Mouse (Mus musculus) forebrain, postnatal 0 days (tissue): ENCODE measurements around the gene Col9a3. TPM values are rescaled to one million over a fixed set of nuclear protein-coding genes. Genes with fewer than 3 reads are reported as not detected.
A peak's percentile ranks its signal among the peaks of the same experiment; 100 is the strongest.

Source experiments
- ATAC-seq: fragments of 200-750 bp; cut with Nextera tagmentation; 2 replicates; pipeline ENCODE4 v1.8.0; 2017; ENCODE audit warnings: mild to moderate bottlenecking, moderate library complexity
- DNase-seq: peaks from one replicate; pipeline ENCODE4 v3.0.0-alpha.2; 2015
- H3K27ac ChIP-seq: fragments of 300-500 bp; sonication (generic); 2 replicates; pipeline ENCODE4 v1.5.1; 2014; ENCODE audit warnings: low read depth, mild to moderate bottlenecking, antibody characterized with exemption, low read length, moderate library complexity, mixed read lengths
- H3K27me3 ChIP-seq: fragments of 300-500 bp; sonication (generic); 2 replicates; pipeline ENCODE4 v1.6.1; 2014; ENCODE audit warnings: mild to moderate bottlenecking, low read length, mixed read lengths; ENCODE audit not compliant: insufficient read depth
- H3K36me3 ChIP-seq: fragments of 300-500 bp; sonication (generic); 2 replicates; pipeline ENCODE4 v1.6.1; 2014; ENCODE audit warnings: mild to moderate bottlenecking, moderate library complexity; ENCODE audit not compliant: insufficient read depth
- H3K4me1 ChIP-seq: fragments of 300-500 bp; sonication (generic); 2 replicates; pipeline ENCODE4 v1.6.1; 2014; ENCODE audit warnings: antibody characterized with exemption; ENCODE audit not compliant: insufficient read depth
- H3K4me2 ChIP-seq: fragments of 300-500 bp; sonication (generic); 2 replicates; pipeline ENCODE4 v1.6.1; 2014; ENCODE audit warnings: low read depth, mild to moderate bottlenecking, moderate library complexity
- H3K4me3 ChIP-seq: fragments of 300-500 bp; sonication (generic); 2 replicates; pipeline ENCODE4 v1.5.1; 2014; ENCODE audit warnings: low read depth, low read length, mixed read lengths
- H3K9ac ChIP-seq: fragments of 300-500 bp; sonication (generic); 2 replicates; pipeline ENCODE4 v1.6.1; 2014; ENCODE audit warnings: mild to moderate bottlenecking
- H3K9me3 ChIP-seq: fragments of 300-500 bp; sonication (generic); 2 replicates; pipeline ENCODE4 v1.6.1; 2016; ENCODE audit warnings: low read length
- CTCF ChIP-seq: sonication (generic); IDR thresholded peaks from 2 replicates; pipeline ENCODE4 v1.5.1; 2016; ENCODE audit warnings: antibody characterized with exemption, control low read depth, low read depth
- WGBS: fragments of 180-500 bp; shearing (Covaris S2); extraction: QIAGEN DNeasy Blood & Tissue Kit; methylation state at CpG from one replicate; pipeline ENCODE4 v1.1.7; 2014; 5-methylcytosine and 5-hydroxymethylcytosine counted together
- polyA plus RNA-seq: library from polyadenylated mRNA; unstranded; fragments of >200 nt; fragmentation: Nextera tagmentation; extraction: Ambion mirVana; gene quantifications from 2 replicates; pipeline ENCODE4 v1.2.1, GENCODE M21; 2015
- total RNA-seq: library from RNA; depleted of rRNA; stranded (reverse); fragments of >200 nt; gene quantifications from 2 replicates; pipeline ENCODE4 v1.2.3, GENCODE M21; 2014; rRNA removed

Col9a3 gene
- total and polyA plus RNA-seq, 2 experiments from 2014 or later = 42.4 to 49.5 TPM

- WGBS = 82% methylated on average over 7 of the region's 7 CpGs
- no peak for TF ChIP-seq CTCF
These were observed 57.1 kb downstream of the Col9a3 start for GRCm38 (mm10) chr2:180654666-180655065.

GRCm38 (mm10) chr2:180655150-180655549 is 57.6 kb downstream of the Col9a3 start:
- Histone ChIP-seq H3K9me3 (no peaks in the 10 kb centered on the region), H3K27ac (no peak overlapping the region), H3K27me3 (no peaks in the 10 kb centered on the region), H3K36me3 (no peaks in the 10 kb centered on the region), H3K4me2 (no peak overlapping the region), H3K4me1 (no peaks in the 10 kb centered on the region), H3K9ac (no peak overlapping the region), H3K4me3 (no peak overlapping the region)
- no peak for DNase-seq
- ATAC-seq = no peak
- 57% methylated on average over 6 of the region's 6 CpGs for WGBS
- no peak for TF ChIP-seq CTCF

More at GRCm38 (mm10) chr2:180654666-180655065, 57.1 kb downstream of the Col9a3 start:
- no peaks in the 10 kb centered on the region for H3K36me3 ChIP-seq
- ATAC-seq (no peak), DNase-seq (no peak)
- no peak overlapping the region for H3K4me3 ChIP-seq
- no peak overlapping the region for H3K9ac ChIP-seq
- no peaks in the 10 kb centered on the region for H3K9me3 ChIP-seq
- H3K4me1 ChIP-seq = no peaks in the 10 kb centered on the region
- H3K4me2 ChIP-seq = no peak overlapping the region
- H3K27me3 ChIP-seq = no peaks in the 10 kb centered on the region
- H3K27ac ChIP-seq = no peak overlapping the region

GRCm38 (mm10) chr2:180657394-180658013 is 59.9 kb downstream of the Col9a3 start:
- 75% methylated on average over 4 of the region's 4 CpGs for WGBS
- Histone ChIP-seq H3K27me3 (no peaks in the 10 kb centered on the region), H3K27ac (no peak overlapping the region), H3K36me3 (0 out of 2 replicates have a peak, but pooled peaks cover 7% of the 10 kb centered on the region), H3K4me1 (no peaks in the 10 kb centered on the region), H3K9ac (no peak overlapping the region), H3K9me3 (no peaks in the 10 kb centered on the region), H3K4me2 (no peak overlapping the region), H3K4me3 (no peak overlapping the region)
- DNase-seq = peak; percentile 83
- peak; percentile 83 for ATAC-seq
- peak; percentile 86 for TF ChIP-seq CTCF

GRCm38 (mm10) chr2:180658381-180658780 is 60.8 kb downstream of the Col9a3 start:
- H3K27me3 ChIP-seq = no peaks in the 10 kb centered on the region
- H3K9me3 ChIP-seq = no peaks in the 10 kb centered on the region
- no peaks in the 10 kb centered on the region for H3K4me1 ChIP-seq
- TF ChIP-seq CTCF = no peak
- no peak overlapping the region for H3K9ac ChIP-seq
- WGBS = 90% methylated on average over 5 of the region's 5 CpGs
- H3K4me3 ChIP-seq = no peak overlapping the region
- no peak for ATAC-seq
- no peak overlapping the region for H3K4me2 ChIP-seq
- H3K27ac ChIP-seq = no peak overlapping the region
- 0 out of 2 replicates have a peak, but pooled peaks cover 7% of the 10 kb centered on the region for H3K36me3 ChIP-seq
- no peak for DNase-seq

- Histone ChIP-seq H3K27ac (no peak overlapping the region), H3K4me1 (no peaks in the 10 kb centered on the region), H3K27me3 (no peaks in the 10 kb centered on the region), H3K4me3 (no peak overlapping the region), H3K9ac (peak overlapping the region; percentile 37), H3K9me3 (no peaks in the 10 kb centered on the region), H3K36me3 (peaks cover 10% of the 10 kb centered on the region; the same call in 1 of the 2 replicates), H3K4me2 (peak overlapping the region; percentile 35)
- no peak for TF ChIP-seq CTCF
- ATAC-seq (no peak), DNase-seq (no peak)
- whole genome bisulfite sequencing = 25% methylated on average over 42 of the region's 42 CpGs
These were observed 62.0 kb downstream of the Col9a3 start for GRCm38 (mm10) chr2:180659353-180660150.

DNA sequence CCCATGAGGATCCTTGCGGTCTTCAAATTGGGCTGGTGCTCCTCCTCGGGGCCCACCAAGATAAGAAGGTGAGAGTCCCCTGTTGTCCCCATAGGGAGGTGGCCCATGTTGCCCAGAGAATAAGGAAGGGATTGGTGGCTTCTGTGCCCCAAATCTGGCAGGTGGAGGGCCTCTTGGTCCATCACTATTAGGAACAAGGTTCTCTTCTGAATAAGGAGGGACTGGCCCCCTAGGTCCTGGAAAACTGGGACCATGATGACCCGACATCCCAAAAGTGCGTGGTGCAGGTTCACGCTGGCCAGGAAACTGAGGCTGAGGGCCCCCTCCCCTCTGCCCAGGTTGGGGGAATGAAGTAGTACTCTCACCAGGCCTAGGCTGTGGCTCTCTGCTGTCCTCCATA is 62.9 kb downstream of the Col9a3 start:
- Histone ChIP-seq H3K9me3 (no peaks in the 10 kb centered on the region), H3K4me2 (no peak overlapping the region), H3K27me3 (no peaks in the 10 kb centered on the region), H3K9ac (no peak overlapping the region), H3K4me1 (no peaks in the 10 kb centered on the region), H3K36me3 (peaks cover 19% of the 10 kb centered on the region), H3K27ac (no peak overlapping the region), H3K4me3 (no peak overlapping the region)
- WGBS = 92% methylated on average over 5 of the region's 5 CpGs
- ATAC-seq (no peak), DNase-seq (no peak)
- TF ChIP-seq CTCF = no peak

DNA sequence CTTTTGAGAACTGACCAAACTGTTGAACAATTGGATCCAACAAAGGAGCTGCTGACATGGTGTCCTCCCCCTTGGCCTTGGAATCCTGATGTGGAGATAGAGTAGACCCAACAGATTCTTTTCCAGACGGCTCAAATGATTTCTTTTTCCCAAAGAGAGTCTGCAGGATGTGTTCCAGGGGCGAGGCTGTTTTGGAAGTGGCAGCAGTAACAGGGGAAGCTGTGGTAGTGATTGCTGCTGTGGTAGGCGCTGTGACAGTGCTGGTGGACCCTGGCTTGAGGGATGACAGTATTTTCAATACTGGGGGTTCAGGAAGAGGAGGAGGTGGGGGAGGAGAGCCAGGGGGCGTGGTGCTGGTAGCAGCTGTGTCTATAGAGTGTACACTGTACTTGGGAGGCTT is 64.4 kb downstream of the Col9a3 start:
- no peak overlapping the region for H3K4me2 ChIP-seq
- no peaks in the 10 kb centered on the region for H3K4me1 ChIP-seq
- peaks cover 34% of the 10 kb centered on the region for H3K36me3 ChIP-seq
- no peaks in the 10 kb centered on the region for H3K9me3 ChIP-seq
- ATAC-seq = no peak
- no peak for DNase-seq
- no peak overlapping the region for H3K4me3 ChIP-seq
- H3K27me3 ChIP-seq = no peaks in the 10 kb centered on the region
- WGBS = 85% methylated on average over 4 of the region's 4 CpGs
- no peak overlapping the region for H3K9ac ChIP-seq
- no peak overlapping the region for H3K27ac ChIP-seq
- TF ChIP-seq CTCF = no peak

Other genes with a start within 250 kb of the Col9a3 start
- gene Slco4a1, start 141.5 kb upstream of the Col9a3 start, total RNA-seq = 1.8 TPM in 2 replicates
- 1.3 and 1.6 TPM in 2 replicates for gene Slco4a1, start 141.5 kb upstream of the Col9a3 start, polyA plus RNA-seq
- 19.8 and 35.8 TPM in 2 replicates for gene Ntsr1, start 97.8 kb upstream of the Col9a3 start, total RNA-seq
- gene Ntsr1, start 97.8 kb upstream of the Col9a3 start, polyA plus RNA-seq = 13.2 and 18.1 TPM in 2 replicates
- 55.0 and 63.2 TPM in 2 replicates for gene Mrgbp, start 16.5 kb upstream of the Col9a3 start, total RNA-seq
- gene Mrgbp, start 16.5 kb upstream of the Col9a3 start, polyA plus RNA-seq = 31.8 and 34.2 TPM in 2 replicates
- gene Ogfr, start 8.5 kb upstream of the Col9a3 start, total RNA-seq = 116 and 127 TPM in 2 replicates
- 84.7 and 86.0 TPM in 2 replicates for gene Ogfr, start 8.5 kb upstream of the Col9a3 start, polyA plus RNA-seq
- gene Tcfl5, start 44.9 kb downstream of the Col9a3 start, total RNA-seq = 5.3 and 5.9 TPM in 2 replicates
- 0.88 and 1.2 TPM in 2 replicates for gene Tcfl5, start 44.9 kb downstream of the Col9a3 start, polyA plus RNA-seq
- 41.2 and 50.2 TPM in 2 replicates for gene Dido1, start 112.2 kb downstream of the Col9a3 start, total RNA-seq
- 12.2 and 17.6 TPM in 2 replicates for gene Dido1, start 112.2 kb downstream of the Col9a3 start, polyA plus RNA-seq
- gene Gid8, start 112.3 kb downstream of the Col9a3 start, total RNA-seq = 49.8 and 69.9 TPM in 2 replicates
- gene Gid8, start 112.3 kb downstream of the Col9a3 start, polyA plus RNA-seq = 43.6 and 50.6 TPM in 2 replicates
- gene Slc17a9, start 127.5 kb downstream of the Col9a3 start, total RNA-seq = 0.10 and 0.38 TPM in 2 replicates
- gene Slc17a9, start 127.5 kb downstream of the Col9a3 start, polyA plus RNA-seq = 0.10 and 0.19 TPM in 2 replicates
- gene Bhlhe23, start 179.1 kb downstream of the Col9a3 start, total RNA-seq = 0.33 and 0.46 TPM in 2 replicates
- 0.18 and 0.71 TPM in 2 replicates for gene Bhlhe23, start 179.1 kb downstream of the Col9a3 start, polyA plus RNA-seq